ENCODE assay signal across 8 mouse cellular contexts in the genomic region with DNA sequence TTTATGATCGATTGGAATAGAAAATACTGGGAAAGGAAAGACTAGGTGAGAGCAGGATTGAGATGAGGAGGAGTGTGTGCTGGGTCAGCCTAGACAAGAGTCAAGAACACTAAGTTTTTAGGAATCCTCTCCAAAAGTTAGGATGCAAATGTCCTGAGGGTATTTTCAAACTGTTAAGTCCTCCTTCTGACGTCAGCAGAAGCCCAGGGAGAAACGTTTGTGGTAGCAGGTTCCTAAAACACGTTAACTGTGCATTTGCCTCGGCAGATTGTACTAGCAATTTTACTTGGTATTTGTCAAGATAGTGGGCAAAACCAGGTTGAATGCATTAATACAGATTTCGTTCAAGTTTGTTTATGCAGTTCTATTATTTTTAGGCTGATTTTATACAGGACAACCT. TPM values are rescaled to one million over a fixed set of nuclear protein-coding genes. Genes with fewer than 3 reads are reported as not detected.
DNase-seq lines count a peak whose midpoint lies in the region; ATAC-seq and TF ChIP-seq lines count a peak whose summit lies in the region.

No protein-coding gene starts in this region.

- peak overlapping the region; percentile 74 for H3K4me2 ChIP-seq in liver, embryonic 11.5 days
- H3K4me2 ChIP-seq in embryonic facial prominence, embryonic 13.5 days: peak overlapping the region; percentile 84

- no peaks in the 10 kb centered on the region for H3K36me3 ChIP-seq in liver, embryonic 11.5 days (ENCODE audit: control insufficient read depth, insufficient read depth, low read length)
- peaks cover 25% of the 10 kb centered on the region for H3K36me3 ChIP-seq in embryonic facial prominence, embryonic 13.5 days
- peaks cover 42% of the 10 kb centered on the region for H3K36me3 ChIP-seq in limb, embryonic 10.5 days
- H3K36me3 ChIP-seq in splenic B cell, adult 2 months (ENCODE audit: control insufficient read depth, insufficient read depth, low read length, poor library complexity, severe bottlenecking): no peaks in the 10 kb centered on the region

- ATAC-seq in liver, embryonic 11.5 days (replicated peaks; ENCODE audit: low FRiP score): no peak
- no peak for ATAC-seq in embryonic facial prominence, embryonic 13.5 days (ENCODE audit: insufficient number of reproducible peaks, insufficient read depth, low FRiP score, low TSS enrichment, low read depth)
- ATAC-seq in CD4-positive, CD25-positive, alpha-beta regulatory T cell, adult 4 months: no peak

- TF ChIP-seq CTCF in layer of hippocampus, adult 2 months (conservative IDR thresholded peaks at IDR 0.05): no peak

- peaks cover 3% of the 10 kb centered on the region; the same call in 1 of the 2 replicates for H3K4me1 ChIP-seq in liver, embryonic 11.5 days (replicated peaks; ENCODE audit: control insufficient read depth, insufficient read depth, low read length)
- H3K4me1 ChIP-seq in embryonic facial prominence, embryonic 13.5 days: peaks cover 25% of the 10 kb centered on the region
- H3K4me1 ChIP-seq in limb, embryonic 10.5 days: peaks cover 22% of the 10 kb centered on the region

- peak overlapping the region; percentile 65; the same call in 1 of the 2 replicates for H3K9ac ChIP-seq in liver, embryonic 11.5 days (ENCODE audit: low read depth, low read length)
- peak overlapping the region; percentile 74 for H3K9ac ChIP-seq in embryonic facial prominence, embryonic 13.5 days

- no peaks in the 10 kb centered on the region for H3K9me3 ChIP-seq in liver, embryonic 11.5 days (ENCODE audit: control insufficient read depth, low read length)
- H3K9me3 ChIP-seq in embryonic facial prominence, embryonic 13.5 days: no peaks in the 10 kb centered on the region
- H3K9me3 ChIP-seq in limb, embryonic 10.5 days (replicated peaks): no peaks in the 10 kb centered on the region

- WGBS in liver, embryonic 11.5 days: 16% methylated on average over 6 of the region's 6 CpGs
- WGBS in embryonic facial prominence, embryonic 13.5 days: 13% methylated on average over 6 of the region's 6 CpGs
- 20% methylated on average over 6 of the region's 6 CpGs for WGBS in limb, embryonic 10.5 days

- peak overlapping the region; percentile 71 for H3K4me3 ChIP-seq in liver, embryonic 11.5 days (ENCODE audit: low read depth, low read length)
- H3K4me3 ChIP-seq in embryonic facial prominence, embryonic 13.5 days: peak overlapping the region; percentile 65
- H3K4me3 ChIP-seq in limb, embryonic 10.5 days: peak overlapping the region; percentile 81
- no peak overlapping the region for H3K4me3 ChIP-seq in layer of hippocampus, adult 2 months

- no peak for DNase-seq in liver, embryonic 11.5 days (ENCODE audit: low spot score)
- DNase-seq in liver: no peak
- no peak for DNase-seq in limb, embryonic 10.5 days (ENCODE audit: low spot score)
- peak; percentile 7 for DNase-seq in splenic B cell, adult 2 months (ENCODE audit: low read depth, low spot score)
- DNase-seq in urinary bladder, postnatal 25 days (ENCODE audit: low spot score): no peak
- DNase-seq in layer of hippocampus, adult 2 months (ENCODE audit: low spot score in 2 of 2): no peak

- no peak overlapping the region for H3K27ac ChIP-seq in liver, embryonic 11.5 days (ENCODE audit: low read depth, low read length)
- no peak overlapping the region for H3K27ac ChIP-seq in embryonic facial prominence, embryonic 13.5 days
- peak overlapping the region; percentile 92; the same call in 1 of the 2 replicates for H3K27ac ChIP-seq in limb, embryonic 10.5 days
- H3K27ac ChIP-seq in layer of hippocampus, adult 2 months: no peak overlapping the region

- peaks cover 11% of the 10 kb centered on the region; the same call in 1 of the 2 replicates for H3K27me3 ChIP-seq in liver, embryonic 11.5 days (replicated peaks; ENCODE audit: control insufficient read depth, insufficient read depth, low read length)
- no peaks in the 10 kb centered on the region for H3K27me3 ChIP-seq in embryonic facial prominence, embryonic 13.5 days
- no peaks in the 10 kb centered on the region for H3K27me3 ChIP-seq in limb, embryonic 10.5 days (ENCODE audit: low read depth, poor library complexity, severe bottlenecking)
- no peaks in the 10 kb centered on the region for H3K27me3 ChIP-seq in splenic B cell, adult 2 months (ENCODE audit: control insufficient read depth, insufficient read depth, low read length, poor library complexity, severe bottlenecking)

RNA-seq across cellular contexts. Expression of a gene that starts 1.0 kb away (rescaled TPM):
- 16.0 and 16.7 TPM in 2 replicates for polyA plus RNA-seq in liver, embryonic 11.5 days (2014; fragmentation: Nextera tagmentation; extraction: Ambion mirVana)
- 19.1 and 21.8 TPM in 2 replicates for polyA plus RNA-seq in embryonic facial prominence, embryonic 13.5 days (2015; fragmentation: Nextera tagmentation; extraction: Ambion mirVana)
- polyA plus RNA-seq in limb, embryonic 10.5 days (2016; fragmentation: Nextera tagmentation; extraction: Ambion mirVana): 27.3 and 33.1 TPM in 2 replicates
- total RNA-seq in layer of hippocampus, adult 2 months (2021): under 1 TPM; 0.64 to 0.74 TPM
- polyA plus RNA-seq in CD4-positive, CD25-positive, alpha-beta regulatory T cell, adult 4 months (2017; shearing (Covaris generic)): 1 to 10 TPM; 2.0 to 4.4 TPM

RNA-seq across cellular contexts. Expression of a gene that starts 12.4 kb away (rescaled TPM):
- 3.0 and 4.4 TPM in 2 replicates for polyA plus RNA-seq in liver, embryonic 11.5 days (2014; fragmentation: Nextera tagmentation; extraction: Ambion mirVana)
- polyA plus RNA-seq in embryonic facial prominence, embryonic 13.5 days (2015; fragmentation: Nextera tagmentation; extraction: Ambion mirVana): 12.2 and 12.7 TPM in 2 replicates
- 0.89 and 1.8 TPM in 2 replicates for polyA plus RNA-seq in limb, embryonic 10.5 days (2016; fragmentation: Nextera tagmentation; extraction: Ambion mirVana)
- 1 to 10 TPM; 4.3 to 5.0 TPM for total RNA-seq in layer of hippocampus, adult 2 months (2021)
- under 1 TPM; 0.56 to 0.94 TPM for polyA plus RNA-seq in CD4-positive, CD25-positive, alpha-beta regulatory T cell, adult 4 months (2017; shearing (Covaris generic))

RNA-seq across cellular contexts. Expression of a gene that starts 41.1 kb away (rescaled TPM):
- 1.1 TPM in 2 replicates for polyA plus RNA-seq in liver, embryonic 11.5 days (2014; fragmentation: Nextera tagmentation; extraction: Ambion mirVana)
- not detected in 2 replicates for polyA plus RNA-seq in embryonic facial prominence, embryonic 13.5 days (2015; fragmentation: Nextera tagmentation; extraction: Ambion mirVana)
- polyA plus RNA-seq in limb, embryonic 10.5 days (2016; fragmentation: Nextera tagmentation; extraction: Ambion mirVana): 0.41 and 0.59 TPM in 2 replicates
- total RNA-seq in layer of hippocampus, adult 2 months (2021): not detected
- polyA plus RNA-seq in CD4-positive, CD25-positive, alpha-beta regulatory T cell, adult 4 months (2017; shearing (Covaris generic)): not detected
